29 mouse cellular contexts compared by ENCODE assay signal in genomic region chr2:112298221-112298620, GRCm38 (mm10). TPM values are rescaled to one million over a fixed set of nuclear protein-coding genes. Genes with fewer than 3 reads are reported as not detected.
"Had no signal": no experiment of that assay in that cellular context is flagged by ENCODE, and none has a peak within 500 bp of the region (broad histone marks: within the 10 kb centered on the region; RNA-seq: fewer than 3 reads in every experiment).

No protein-coding gene starts in this region.

- H3K9ac ChIP-seq: heart, embryonic 12.5 days; hindbrain, embryonic 12.5 days; hindbrain, embryonic 15.5 days; limb, embryonic 12.5 days; liver, embryonic 13.5 days; liver, embryonic 15.5 days had no signal

- ATAC-seq: forebrain, embryonic 16.5 days; hindbrain, postnatal 0 days had no signal

- H3K4me2 ChIP-seq: heart, embryonic 12.5 days; hindbrain, embryonic 12.5 days; hindbrain, embryonic 15.5 days; limb, embryonic 12.5 days; liver, embryonic 13.5 days; liver, embryonic 15.5 days had no signal

- H3K27me3 ChIP-seq: heart, embryonic 12.5 days; hindbrain, embryonic 12.5 days; hindbrain, embryonic 15.5 days; limb, embryonic 12.5 days; liver, embryonic 13.5 days; liver, embryonic 15.5 days had no signal

- H3K4me1 ChIP-seq: heart, embryonic 10.5 days; hindbrain, embryonic 10.5 days; hindbrain, embryonic 12.5 days; hindbrain, embryonic 15.5 days; limb, embryonic 10.5 days; limb, embryonic 12.5 days; liver, embryonic 15.5 days had no signal

- H3K27ac ChIP-seq: gastrocnemius, adult 2 months; heart, embryonic 10.5 days; hindbrain, embryonic 10.5 days; hindbrain, embryonic 12.5 days; hindbrain, embryonic 15.5 days; hindbrain, postnatal 0 days; left cerebral cortex, adult 2 months; limb, embryonic 10.5 days; limb, embryonic 12.5 days; liver, embryonic 13.5 days; liver, embryonic 15.5 days had no signal

- DNase-seq: gastrocnemius, adult 2 months; gastrocnemius, postnatal 10 days; gastrocnemius, postnatal 25 days; heart, postnatal 10 days; heart, postnatal 4 days; kidney, adult 18-20 months; kidney, postnatal 10 days; kidney, postnatal 25 days; kidney, postnatal 4 days; liver; liver, embryonic 13.5 days had no signal

- H3K9me3 ChIP-seq: heart, embryonic 10.5 days; heart, embryonic 12.5 days; hindbrain, embryonic 10.5 days; hindbrain, embryonic 12.5 days; hindbrain, embryonic 15.5 days; limb, embryonic 10.5 days; limb, embryonic 12.5 days; liver, embryonic 13.5 days; liver, embryonic 15.5 days had no signal

- H3K36me3 ChIP-seq: heart, embryonic 10.5 days; hindbrain, embryonic 10.5 days; hindbrain, embryonic 12.5 days; hindbrain, embryonic 15.5 days; limb, embryonic 10.5 days; limb, embryonic 12.5 days; liver, embryonic 15.5 days had no signal

- H3K4me3 ChIP-seq: gastrocnemius, adult 2 months; heart, embryonic 10.5 days; heart, embryonic 12.5 days; hindbrain, embryonic 10.5 days; hindbrain, embryonic 12.5 days; hindbrain, embryonic 15.5 days; layer of hippocampus, adult 2 months; left cerebral cortex, adult 2 months; limb, embryonic 10.5 days; limb, embryonic 12.5 days; liver, embryonic 13.5 days; liver, embryonic 15.5 days had no signal

RNA-seq across cellular contexts. Expression of gene Gm21985, which starts 32.1 kb away (rescaled TPM):
- polyA plus RNA-seq: forebrain, embryonic 16.5 days; heart, embryonic 10.5 days; heart, embryonic 12.5 days; heart, embryonic 14.5 days; heart, embryonic 16.5 days; hindbrain, embryonic 10.5 days; hindbrain, embryonic 12.5 days; hindbrain, embryonic 15.5 days; hindbrain, postnatal 0 days; intestine, embryonic 14.5 days; kidney, embryonic 14.5 days; limb, embryonic 10.5 days; limb, embryonic 12.5 days; liver, embryonic 13.5 days; liver, embryonic 15.5 days had no signal

RNA-seq across cellular contexts. Expression of gene Nutm1, which starts 39.1 kb away (rescaled TPM):
- polyA plus RNA-seq: forebrain, embryonic 16.5 days; frontal cortex, adult 2 months; heart, embryonic 12.5 days; heart, embryonic 14.5 days; heart, embryonic 16.5 days; hindbrain, embryonic 10.5 days; intestine, embryonic 14.5 days; limb, embryonic 14.5 days; liver, embryonic 13.5 days had no signal
